Mouse (Mus musculus): ENCODE results near the gene Saysd1. TPM values are rescaled to one million over a fixed set of nuclear protein-coding genes. Genes with fewer than 3 reads are reported as not detected.

Gene Saysd1
- polyA plus RNA-seq, 1 experiment from 2014 or later, result 12.7 TPM

GRCm38 (mm10) chr14:20082536-20083325 lies 55.6 kb downstream of the Saysd1 start:
- Histone ChIP-seq H3K27ac (ENCODE audit: low read depth) (peak overlapping the region; percentile 93), H3K4me3 (ENCODE audit: low read depth, low read length) (peak overlapping the region; percentile 43), H3K9me3 (ENCODE audit: low read depth, low read length) (no peaks in the 10 kb centered on the region), H3K4me2 (peak overlapping the region; percentile 90), H3K4me1 (ENCODE audit: insufficient read depth) (peaks cover 7% of the 10 kb centered on the region; the same call in 1 of the 2 replicates), H3K9ac (peak overlapping the region; percentile 57), H3K36me3 (ENCODE audit: insufficient read depth) (no peaks in the 10 kb centered on the region), H3K27me3 (ENCODE audit: insufficient read depth, low read length) (no peaks in the 10 kb centered on the region)
- DNase-seq, result peak; percentile 96
- no peak for TF ChIP-seq CTCF (IDR thresholded peaks at IDR 0.05; ENCODE audit: low read depth)
- WGBS, result 1% methylated on average over 56 of the region's 56 CpGs
- ATAC-seq (ENCODE audit: insufficient read depth), result peak; percentile 98

GRCm38 (mm10) chr14:20081937-20082533 lies 56.3 kb downstream of the Saysd1 start:
- Histone ChIP-seq H3K4me1 (ENCODE audit: insufficient read depth) (peaks cover 7% of the 10 kb centered on the region; the same call in 1 of the 2 replicates), H3K9me3 (ENCODE audit: low read depth, low read length) (no peaks in the 10 kb centered on the region), H3K27ac (ENCODE audit: low read depth) (peak overlapping the region; percentile 93), H3K36me3 (ENCODE audit: insufficient read depth) (no peaks in the 10 kb centered on the region), H3K4me3 (ENCODE audit: low read depth, low read length) (peak overlapping the region; percentile 43), H3K9ac (peak overlapping the region; percentile 57), H3K4me2 (peak overlapping the region; percentile 90), H3K27me3 (ENCODE audit: insufficient read depth, low read length) (no peaks in the 10 kb centered on the region)
- no peak for ATAC-seq (ENCODE audit: insufficient read depth)
- DNase-seq, result no peak
- 55% methylated on average over 5 of the region's 5 CpGs for WGBS
- TF ChIP-seq CTCF (IDR thresholded peaks at IDR 0.05; ENCODE audit: low read depth), result no peak

GRCm38 (mm10) chr14:20081084-20081483 lies 57.2 kb downstream of the Saysd1 start:
- no peak for TF ChIP-seq CTCF (IDR thresholded peaks at IDR 0.05; ENCODE audit: low read depth)
- H3K4me2 ChIP-seq, result no peak overlapping the region; the same call in 1 of the 2 replicates
- no peak overlapping the region for H3K9ac ChIP-seq
- DNase-seq (no peak), ATAC-seq (ENCODE audit: insufficient read depth) (no peak)
- no peak overlapping the region for H3K4me3 ChIP-seq (ENCODE audit: low read depth, low read length)
- no peaks in the 10 kb centered on the region for H3K36me3 ChIP-seq (ENCODE audit: insufficient read depth)
- peaks cover 7% of the 10 kb centered on the region; the same call in 1 of the 2 replicates for H3K4me1 ChIP-seq (ENCODE audit: insufficient read depth)
- no peak overlapping the region for H3K27ac ChIP-seq (ENCODE audit: low read depth)
- H3K9me3 ChIP-seq (ENCODE audit: low read depth, low read length), result no peaks in the 10 kb centered on the region
- no peaks in the 10 kb centered on the region for H3K27me3 ChIP-seq (ENCODE audit: insufficient read depth, low read length)
- WGBS, result 75% methylated on average over 1 of the region's 1 CpGs

GRCm38 (mm10) chr14:20077181-20077580 lies 61.2 kb downstream of the Saysd1 start:
- Histone ChIP-seq H3K36me3 (ENCODE audit: insufficient read depth) (no peaks in the 10 kb centered on the region), H3K9ac (no peak overlapping the region), H3K27me3 (ENCODE audit: insufficient read depth, low read length) (no peaks in the 10 kb centered on the region), H3K4me1 (ENCODE audit: insufficient read depth) (peaks cover 5% of the 10 kb centered on the region; the same call in 1 of the 2 replicates), H3K4me3 (ENCODE audit: low read depth, low read length) (no peak overlapping the region), H3K27ac (ENCODE audit: low read depth) (no peak overlapping the region), H3K4me2 (no peak overlapping the region), H3K9me3 (ENCODE audit: low read depth, low read length) (no peaks in the 10 kb centered on the region)
- no peak for TF ChIP-seq CTCF (IDR thresholded peaks at IDR 0.05; ENCODE audit: low read depth)
- DNase-seq (no peak), ATAC-seq (ENCODE audit: insufficient read depth) (no peak)
- 82% methylated on average over 6 of the region's 6 CpGs for WGBS

- no peak overlapping the region for H3K9ac ChIP-seq
- H3K4me3 ChIP-seq (ENCODE audit: low read depth, low read length), result no peak overlapping the region
- no peak for DNase-seq
- no peaks in the 10 kb centered on the region for H3K36me3 ChIP-seq (ENCODE audit: insufficient read depth)
- no peaks in the 10 kb centered on the region for H3K4me1 ChIP-seq (ENCODE audit: insufficient read depth)
- ATAC-seq (ENCODE audit: insufficient read depth), result no peak
- WGBS, result 87% methylated on average over 7 of the region's 7 CpGs
- no peak overlapping the region for H3K27ac ChIP-seq (ENCODE audit: low read depth)
- TF ChIP-seq CTCF (IDR thresholded peaks at IDR 0.05; ENCODE audit: low read depth), result no peak
- no peaks in the 10 kb centered on the region for H3K27me3 ChIP-seq (ENCODE audit: insufficient read depth, low read length)
- no peaks in the 10 kb centered on the region for H3K9me3 ChIP-seq (ENCODE audit: low read depth, low read length)
- H3K4me2 ChIP-seq, result no peak overlapping the region
Measured at GRCm38 (mm10) chr14:20075544-20075943, 62.8 kb downstream of the Saysd1 start.

- Histone ChIP-seq H3K4me3 (ENCODE audit: low read depth, low read length) (no peak overlapping the region), H3K27ac (ENCODE audit: low read depth) (no peak overlapping the region), H3K9me3 (ENCODE audit: low read depth, low read length) (no peaks in the 10 kb centered on the region), H3K9ac (no peak overlapping the region), H3K4me1 (ENCODE audit: insufficient read depth) (no peaks in the 10 kb centered on the region), H3K27me3 (ENCODE audit: insufficient read depth, low read length) (no peaks in the 10 kb centered on the region), H3K36me3 (ENCODE audit: insufficient read depth) (no peaks in the 10 kb centered on the region), H3K4me2 (no peak overlapping the region)
- WGBS, result 61% methylated on average over 1 of the region's 1 CpGs
- no peak for ATAC-seq (ENCODE audit: insufficient read depth)
- no peak for DNase-seq
- TF ChIP-seq CTCF (IDR thresholded peaks at IDR 0.05; ENCODE audit: low read depth), result no peak
Measured at GRCm38 (mm10) chr14:20074759-20075158, 63.6 kb downstream of the Saysd1 start.

- DNase-seq (peak; percentile 77), ATAC-seq (ENCODE audit: insufficient read depth) (peak; percentile 71; the same call in 1 of the 2 replicates)
- Histone ChIP-seq H3K4me3 (ENCODE audit: low read depth, low read length) (no peak overlapping the region), H3K36me3 (ENCODE audit: insufficient read depth) (no peaks in the 10 kb centered on the region), H3K4me1 (ENCODE audit: insufficient read depth) (no peaks in the 10 kb centered on the region), H3K27me3 (ENCODE audit: insufficient read depth, low read length) (no peaks in the 10 kb centered on the region), H3K27ac (ENCODE audit: low read depth) (no peak overlapping the region), H3K9ac (no peak overlapping the region), H3K9me3 (ENCODE audit: low read depth, low read length) (no peaks in the 10 kb centered on the region), H3K4me2 (no peak overlapping the region)
- peak; percentile 70 for TF ChIP-seq CTCF (IDR thresholded peaks at IDR 0.05; ENCODE audit: low read depth)
Measured at GRCm38 (mm10) chr14:20070629-20071028, 67.7 kb downstream of the Saysd1 start.
